Mouse (Mus musculus) heart, embryonic 11.5 days (tissue): ENCODE data around the gene Sephs1. TPM values are rescaled to one million over a fixed set of nuclear protein-coding genes. Genes with fewer than 3 reads are reported as not detected.

Experiments used
- ATAC-seq: fragments of 200-750 bp; cut with Nextera tagmentation; replicated peaks from 2 replicates; pipeline ENCODE4 v1.8.0; 2017; ENCODE audit warnings: moderate library complexity; ENCODE audit not compliant: insufficient number of reproducible peaks, low FRiP score, low TSS enrichment
- H3K27ac ChIP-seq: fragments of 300-500 bp; sonication (generic); 2 replicates; pipeline ENCODE4 v1.5.1; 2014; ENCODE audit warnings: mild to moderate bottlenecking, low read depth, low read length
- H3K27me3 ChIP-seq: fragments of 300-500 bp; sonication (generic); 2 replicates; pipeline ENCODE4 v1.6.1; 2014; ENCODE audit warnings: mild to moderate bottlenecking, low read length, mixed read lengths; ENCODE audit not compliant: control insufficient read depth, insufficient read depth
- H3K36me3 ChIP-seq: fragments of 300-500 bp; sonication (generic); 2 replicates; pipeline ENCODE4 v1.6.1; 2014; ENCODE audit warnings: mild to moderate bottlenecking, low read length, moderate library complexity, mixed read lengths; ENCODE audit not compliant: control insufficient read depth, insufficient read depth
- H3K4me1 ChIP-seq: fragments of 300-500 bp; sonication (generic); 2 replicates; pipeline ENCODE4 v1.6.1; 2014; ENCODE audit warnings: low read length; ENCODE audit not compliant: control insufficient read depth, insufficient read depth
- H3K4me2 ChIP-seq: fragments of 300-500 bp; sonication (generic); 2 replicates; pipeline ENCODE4 v1.6.1; 2014; ENCODE audit warnings: mild to moderate bottlenecking, moderate library complexity
- H3K4me3 ChIP-seq: fragments of 300-500 bp; sonication (generic); 2 replicates; pipeline ENCODE4 v1.5.1; 2014; ENCODE audit warnings: low read depth, low read length
- H3K9ac ChIP-seq: fragments of 300-500 bp; sonication (generic); 2 replicates; pipeline ENCODE4 v1.6.1; 2014; ENCODE audit warnings: mild to moderate bottlenecking, low read depth, low read length, moderate library complexity
- H3K9me3 ChIP-seq: fragments of 300-500 bp; sonication (generic); replicated peaks from 2 replicates; pipeline ENCODE4 v1.6.1; 2016; ENCODE audit warnings: low read length; ENCODE audit not compliant: control insufficient read depth
- WGBS: fragments of 180-500 bp; shearing (Covaris S2); extraction: QIAGEN DNeasy Blood & Tissue Kit; methylation state at CpG from one replicate; pipeline ENCODE4 v1.1.7; 2014; ENCODE audit not compliant: insufficient replicate concordance; 5-methylcytosine and 5-hydroxymethylcytosine counted together
- polyA plus RNA-seq: library from polyadenylated mRNA; unstranded; fragments of >200 nt; fragmentation: Nextera tagmentation; extraction: Ambion mirVana; gene quantifications from 2 replicates; pipeline ENCODE4 v1.2.1, GENCODE M21; 2014

Sephs1 gene
- polyA plus RNA-seq, result 51.0 and 56.4 TPM in 2 replicates

DNA sequence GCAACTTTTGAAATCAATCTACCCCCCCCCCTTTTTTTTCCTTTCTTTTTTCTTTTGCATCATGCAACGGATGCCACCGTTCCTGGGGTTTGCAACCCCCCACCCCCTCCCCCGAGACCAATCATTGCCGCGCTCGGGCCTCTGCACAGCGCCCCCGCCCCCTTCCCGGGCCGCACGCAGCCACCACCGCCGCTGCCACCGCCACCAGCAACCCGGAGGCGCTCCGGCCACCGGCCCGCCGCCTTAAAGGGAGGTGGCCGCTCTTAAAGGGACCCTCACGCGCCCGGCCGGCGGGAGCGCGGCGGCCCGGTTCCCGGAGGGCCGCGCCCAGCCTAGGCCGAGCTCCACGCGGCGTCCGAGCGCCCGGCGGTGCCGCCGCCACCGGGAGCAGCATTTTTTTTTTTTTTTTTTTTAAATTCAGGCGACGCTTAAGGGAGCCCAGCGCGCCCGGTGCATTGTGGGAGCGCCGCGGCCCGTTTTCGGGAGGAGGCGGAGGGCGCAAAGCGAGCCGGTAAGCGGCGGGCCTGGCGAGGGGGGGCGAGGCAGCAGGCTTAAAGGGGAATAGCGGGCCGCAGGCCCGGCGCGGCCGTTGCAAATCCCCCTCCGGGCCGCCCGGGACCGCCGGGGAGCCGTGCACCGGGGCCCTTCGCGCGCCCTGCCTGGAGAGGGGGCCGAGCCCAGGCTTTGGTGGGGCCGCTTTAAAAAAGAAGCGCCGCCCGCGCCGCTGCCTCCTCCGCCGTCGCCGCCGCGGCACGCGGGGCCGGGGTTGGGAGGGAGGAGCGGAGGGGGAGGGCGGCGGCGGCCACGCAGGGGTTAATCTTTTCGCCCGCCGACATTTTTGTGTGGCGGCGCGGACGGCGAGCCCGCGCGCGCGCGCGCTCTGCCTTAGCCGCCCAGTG lies at the start of gene Sephs1:
Gene Sephs1, plus strand, starts transcription at position 215 of the 899 bp plus-strand sequence.
- Histone ChIP-seq H3K9ac (peak within 1 kb of the TSS; percentile 97), H3K27me3 (no peaks in the 10 kb centered on the region), H3K4me3 (peak within 1 kb of the TSS; percentile 89), H3K4me2 (peak within 1 kb of the TSS; percentile 87), H3K4me1 (peaks cover 11% of the 10 kb centered on the region; the same call in 1 of the 2 replicates), H3K36me3 (peaks cover 8% of the 10 kb centered on the region; the same call in 1 of the 2 replicates), H3K27ac (peak within 1 kb of the TSS; percentile 99), H3K9me3 (no peaks in the 10 kb centered on the region)
- peak; percentile 81 for ATAC-seq
- under 1% methylated on average over 91 of the region's 115 CpGs for WGBS

DNA sequence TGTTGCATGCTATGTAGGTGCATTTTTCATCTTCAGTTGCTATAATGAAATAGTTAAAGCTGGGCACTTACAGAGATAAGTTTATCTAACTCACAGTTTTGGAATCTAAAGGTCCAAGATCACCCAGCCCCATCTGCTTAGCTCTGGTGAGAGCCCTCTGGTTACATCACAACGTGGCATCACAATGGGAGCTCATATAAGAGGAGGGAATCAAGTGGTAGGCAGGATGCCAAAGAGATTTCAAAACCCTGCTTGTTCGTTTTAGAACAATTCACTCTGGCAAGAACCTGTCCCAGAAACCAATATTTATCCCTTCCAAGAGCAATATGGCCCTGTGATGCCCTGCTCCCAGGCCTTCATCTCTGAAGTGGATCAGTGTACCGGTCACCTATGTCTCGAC lies 49.2 kb upstream of the Sephs1 start:
- H3K4me2 ChIP-seq, result no peak overlapping the region
- no peak overlapping the region for H3K9ac ChIP-seq
- H3K4me1 ChIP-seq, result no peaks in the 10 kb centered on the region
- WGBS, result 76% methylated on average over 4 of the region's 4 CpGs
- H3K9me3 ChIP-seq, result no peaks in the 10 kb centered on the region
- no peak overlapping the region for H3K27ac ChIP-seq
- no peaks in the 10 kb centered on the region for H3K36me3 ChIP-seq
- no peak for ATAC-seq
- no peak overlapping the region for H3K4me3 ChIP-seq
- H3K27me3 ChIP-seq, result no peaks in the 10 kb centered on the region

DNA sequence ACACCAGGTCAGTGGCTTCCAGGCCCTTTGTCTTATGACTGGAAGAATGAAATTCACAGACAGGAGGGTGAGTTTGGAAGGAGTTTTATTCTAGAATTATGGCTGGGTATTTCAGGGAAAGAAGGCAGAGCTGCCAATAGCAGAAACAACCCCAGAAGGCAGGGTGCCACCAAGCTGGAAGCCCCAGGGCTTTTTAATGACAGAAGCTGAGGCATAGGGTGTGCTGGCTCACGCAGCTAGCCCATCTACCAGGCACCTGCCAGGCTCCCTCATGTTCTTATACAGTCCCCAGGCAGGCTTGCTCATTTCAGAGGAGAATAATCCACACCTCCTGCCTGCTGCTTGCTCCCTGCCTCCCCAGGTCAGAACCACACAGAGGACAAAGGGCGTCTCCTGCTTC lies 31.9 kb upstream of the Sephs1 start:
- H3K4me1 ChIP-seq, result no peaks in the 10 kb centered on the region
- H3K9ac ChIP-seq, result no peak overlapping the region
- no peaks in the 10 kb centered on the region for H3K9me3 ChIP-seq
- no peaks in the 10 kb centered on the region for H3K36me3 ChIP-seq
- WGBS, result 75% methylated on average over 2 of the region's 2 CpGs
- H3K4me2 ChIP-seq, result no peak overlapping the region
- ATAC-seq, result no peak
- H3K4me3 ChIP-seq, result no peak overlapping the region
- no peaks in the 10 kb centered on the region for H3K27me3 ChIP-seq
- H3K27ac ChIP-seq, result no peak overlapping the region

- no peak overlapping the region for H3K4me2 ChIP-seq
- no peaks in the 10 kb centered on the region for H3K27me3 ChIP-seq
- H3K27ac ChIP-seq, result no peak overlapping the region
- H3K36me3 ChIP-seq, result no peaks in the 10 kb centered on the region
- WGBS, result 72% methylated on average over 5 of the region's 5 CpGs
- no peak for ATAC-seq
- H3K9ac ChIP-seq, result no peak overlapping the region
- no peaks in the 10 kb centered on the region for H3K4me1 ChIP-seq
- H3K9me3 ChIP-seq, result no peaks in the 10 kb centered on the region
- H3K4me3 ChIP-seq, result no peak overlapping the region
Observed at GRCm38 (mm10) chr2:4857186-4857585, 24.2 kb upstream of the Sephs1 start.

DNA sequence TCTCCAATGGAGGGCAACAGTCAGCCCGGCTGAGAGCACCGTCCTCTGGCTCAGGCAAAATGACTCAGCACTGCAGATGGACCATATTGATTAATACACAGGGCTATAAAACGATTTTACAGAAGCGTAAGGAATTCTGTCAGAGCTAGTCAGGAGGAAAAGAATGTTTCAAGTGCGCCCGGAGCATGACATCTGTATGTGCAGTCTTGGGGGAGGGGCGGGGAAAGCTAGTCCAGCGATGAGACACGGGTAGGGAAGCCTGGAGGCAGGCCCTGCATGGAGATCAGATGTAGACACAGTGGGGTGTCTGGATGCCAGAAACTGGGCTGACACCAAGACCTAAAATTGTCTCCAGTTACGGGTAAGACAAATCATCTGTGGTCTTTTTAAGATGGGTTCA lies 23.2 kb upstream of the Sephs1 start:
- no peak overlapping the region for H3K9ac ChIP-seq
- WGBS, result 72% methylated on average over 10 of the region's 10 CpGs
- no peaks in the 10 kb centered on the region for H3K27me3 ChIP-seq

DNA sequence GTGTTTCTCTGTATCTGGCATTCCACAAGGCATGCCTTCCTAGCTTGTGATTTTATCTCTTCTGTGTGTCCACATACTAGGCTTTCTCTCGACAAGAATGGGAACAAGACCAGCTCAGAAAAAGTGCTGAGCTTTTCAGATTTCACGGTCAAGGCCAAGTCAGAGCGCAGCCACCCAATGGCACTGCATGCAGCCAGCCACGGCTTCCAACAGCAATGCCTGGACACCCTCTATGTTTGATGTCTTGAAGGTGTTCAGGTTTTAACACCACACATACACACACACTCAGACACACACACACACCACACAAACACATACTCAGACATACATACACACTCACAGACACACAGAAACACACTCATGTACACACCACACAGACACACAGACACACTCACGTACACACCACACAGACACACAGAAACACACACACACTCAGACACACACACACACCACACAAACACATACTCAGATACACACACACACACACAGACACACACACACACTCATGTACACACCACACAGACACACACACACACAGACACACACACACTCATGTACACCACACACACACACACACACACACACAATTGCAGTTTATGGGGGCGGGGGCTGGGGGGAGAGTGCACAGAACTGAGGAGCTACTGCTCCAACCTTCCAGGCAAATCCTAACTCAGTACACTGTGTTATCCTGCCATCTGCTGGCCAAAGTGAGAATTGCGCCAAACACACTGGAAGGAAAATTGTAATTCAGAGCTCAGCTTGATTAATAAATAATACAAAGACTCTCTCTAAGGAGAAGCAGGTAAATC lies 17.2 kb upstream of the Sephs1 start:
- no peak for ATAC-seq

More for the DNA sequence above, 23.2 kb upstream of the Sephs1 start:
- H3K4me2 ChIP-seq, result no peak overlapping the region
- ATAC-seq, result no peak
- no peaks in the 10 kb centered on the region for H3K36me3 ChIP-seq
- no peak overlapping the region for H3K27ac ChIP-seq
- no peaks in the 10 kb centered on the region for H3K9me3 ChIP-seq
- no peak overlapping the region for H3K4me3 ChIP-seq
- no peaks in the 10 kb centered on the region for H3K4me1 ChIP-seq

DNA sequence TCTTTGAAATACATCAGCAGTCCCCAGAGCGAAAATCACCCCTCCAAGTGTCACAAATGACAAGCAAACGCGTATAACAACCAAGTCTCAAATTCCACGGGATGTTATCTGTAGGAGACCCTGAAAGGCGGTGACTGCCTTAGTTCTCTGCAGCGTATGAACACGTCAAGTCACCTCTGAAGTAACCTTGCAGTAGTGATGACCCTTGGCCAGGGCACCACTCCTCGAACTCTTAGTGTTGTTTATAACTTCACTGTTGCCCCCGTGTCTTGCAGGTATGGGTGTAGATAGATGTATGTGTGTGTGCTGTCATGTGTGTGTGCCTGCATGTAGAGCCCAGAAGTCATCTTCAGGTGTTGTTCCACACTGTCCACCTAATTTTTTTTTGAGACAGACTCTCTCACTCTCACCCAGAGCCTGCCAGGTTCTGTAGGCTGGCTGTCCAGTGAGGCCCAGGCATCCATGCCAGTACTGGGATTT lies 16.5 kb upstream of the Sephs1 start:
- H3K4me3 ChIP-seq, result no peak overlapping the region
- no peak overlapping the region for H3K27ac ChIP-seq
- 51% methylated on average over 9 of the region's 9 CpGs for WGBS
- H3K36me3 ChIP-seq, result no peaks in the 10 kb centered on the region
- no peak overlapping the region for H3K9ac ChIP-seq
- no peak overlapping the region for H3K4me2 ChIP-seq
- no peak for ATAC-seq
- H3K9me3 ChIP-seq, result no peaks in the 10 kb centered on the region
- no peaks in the 10 kb centered on the region for H3K4me1 ChIP-seq
- no peaks in the 10 kb centered on the region for H3K27me3 ChIP-seq

More for the DNA sequence above, 17.2 kb upstream of the Sephs1 start:
- Histone ChIP-seq H3K36me3 (no peaks in the 10 kb centered on the region), H3K27me3 (no peaks in the 10 kb centered on the region), H3K9ac (no peak overlapping the region), H3K9me3 (no peaks in the 10 kb centered on the region), H3K27ac (no peak overlapping the region), H3K4me3 (no peak overlapping the region), H3K4me2 (no peak overlapping the region), H3K4me1 (no peaks in the 10 kb centered on the region)
- WGBS, result 46% methylated on average over 7 of the region's 7 CpGs

DNA sequence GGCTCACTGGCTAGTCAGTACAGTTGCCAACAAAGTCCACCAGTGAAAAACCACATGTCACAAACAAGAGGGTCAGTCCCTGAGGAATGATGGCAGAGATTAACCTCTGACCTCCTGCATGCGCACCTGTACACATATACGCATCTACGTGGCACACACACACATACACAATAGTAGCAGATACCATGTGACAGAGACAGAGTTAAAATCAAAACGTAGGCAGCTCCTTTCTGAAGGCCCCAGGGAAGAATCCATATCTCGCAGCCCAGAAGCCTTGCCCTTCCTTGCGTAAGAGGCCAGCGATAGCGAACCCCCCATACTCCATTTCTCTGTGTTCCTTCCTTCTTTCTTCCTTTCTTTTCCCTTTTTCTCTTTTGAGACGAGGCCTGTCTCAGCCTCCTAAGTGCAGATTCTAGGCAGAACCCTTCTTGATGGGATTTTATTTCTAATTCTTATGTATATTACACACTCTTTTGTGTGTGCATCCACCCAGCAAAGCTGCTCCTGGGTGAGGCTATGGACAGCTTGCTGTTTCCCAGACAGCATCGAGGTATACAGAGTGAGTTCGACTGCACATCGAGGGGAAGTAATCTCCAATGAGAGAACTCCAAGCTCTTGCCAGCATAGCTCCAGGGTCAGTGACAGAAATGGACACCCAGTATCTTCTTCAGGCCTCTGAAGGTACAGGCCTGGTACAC lies 13.2 kb upstream of the Sephs1 start:
- no peaks in the 10 kb centered on the region for H3K36me3 ChIP-seq
- H3K4me2 ChIP-seq, result no peak overlapping the region
- no peak overlapping the region for H3K4me3 ChIP-seq
- no peaks in the 10 kb centered on the region for H3K4me1 ChIP-seq
- no peak for ATAC-seq
- no peak overlapping the region for H3K9ac ChIP-seq
- H3K27ac ChIP-seq, result no peak overlapping the region
- no peaks in the 10 kb centered on the region for H3K27me3 ChIP-seq
- no peaks in the 10 kb centered on the region for H3K9me3 ChIP-seq
- 81% methylated on average over 12 of the region's 12 CpGs for WGBS
